Mouse (Mus musculus) adrenal gland, postnatal 10 days (tissue): ENCODE measurements around the gene Ssh1. TPM values are rescaled to one million over a fixed set of nuclear protein-coding genes. Genes with fewer than 3 reads are reported as not detected.
A peak's percentile ranks its signal among the peaks of the same experiment; 100 is the strongest.

ENCODE experiments used
- DNase-seq: peaks from one replicate; pipeline ENCODE4 v3.0.0; 2021; ENCODE audit warnings: mixed read lengths
- total RNA-seq, 2 experiments: library from RNA; stranded (reverse); gene quantifications; 2 replicates each; pipeline ENCODE4 v1.2.3; 2021

The Ssh1 gene
- total RNA-seq, 2 experiments from 2014 or later = 14.2 to 20.0 TPM

DNA sequence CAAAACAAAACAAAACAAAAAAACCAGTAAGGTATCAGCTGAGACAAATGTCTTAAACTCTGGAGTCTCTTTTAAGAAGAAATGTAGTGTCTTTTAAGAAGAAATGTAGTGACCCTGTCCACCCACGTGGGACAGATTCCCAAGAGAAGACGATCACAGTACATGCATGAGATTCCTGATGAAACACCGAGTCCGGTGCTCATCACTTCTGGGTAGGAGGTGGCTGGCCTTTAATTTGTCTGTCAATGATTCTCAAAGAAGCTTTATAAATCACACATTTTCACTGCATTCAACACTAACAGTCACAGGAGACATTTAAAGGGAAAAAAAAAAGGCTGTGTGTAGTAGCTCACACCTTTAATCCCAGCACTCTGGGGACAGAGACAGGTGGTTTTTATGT, 103.8 kb downstream of the Ssh1 start:
- DNase-seq = no peak

DNA sequence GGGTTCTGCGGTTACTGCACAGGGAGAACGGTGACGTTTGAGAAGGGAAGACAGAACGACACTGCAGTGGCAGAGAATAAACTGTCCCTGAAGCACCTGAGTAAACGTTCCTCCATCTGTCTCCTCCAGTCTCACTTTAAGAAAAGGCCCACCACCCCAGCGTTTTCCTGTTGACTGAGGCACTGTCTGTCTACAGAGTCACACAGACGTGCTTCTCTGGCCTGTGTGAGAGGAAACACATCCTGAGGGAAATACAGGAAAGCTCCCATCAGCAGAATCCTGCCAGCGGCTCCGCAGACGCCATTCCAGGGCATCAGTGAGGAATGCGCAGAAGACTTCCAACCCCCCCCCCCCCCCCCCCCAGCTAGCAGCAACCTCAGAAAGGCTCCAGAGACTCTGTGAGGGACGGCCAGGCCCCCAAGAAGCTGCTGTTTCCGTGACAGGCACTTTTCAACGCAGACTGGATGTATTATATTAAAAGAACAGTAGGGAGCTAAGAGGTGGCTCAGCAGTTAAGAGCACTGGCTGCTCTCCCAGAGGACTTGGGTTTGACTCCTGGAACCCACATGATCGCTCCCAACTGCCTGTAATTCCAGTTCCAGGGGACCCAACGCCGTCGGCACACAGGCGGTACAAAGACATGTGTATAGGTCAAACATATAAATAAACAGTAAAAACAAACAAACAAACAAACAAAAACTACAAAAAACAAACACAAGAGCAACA, 104.3 kb downstream of the Ssh1 start:
- no peak for DNase-seq

DNA sequence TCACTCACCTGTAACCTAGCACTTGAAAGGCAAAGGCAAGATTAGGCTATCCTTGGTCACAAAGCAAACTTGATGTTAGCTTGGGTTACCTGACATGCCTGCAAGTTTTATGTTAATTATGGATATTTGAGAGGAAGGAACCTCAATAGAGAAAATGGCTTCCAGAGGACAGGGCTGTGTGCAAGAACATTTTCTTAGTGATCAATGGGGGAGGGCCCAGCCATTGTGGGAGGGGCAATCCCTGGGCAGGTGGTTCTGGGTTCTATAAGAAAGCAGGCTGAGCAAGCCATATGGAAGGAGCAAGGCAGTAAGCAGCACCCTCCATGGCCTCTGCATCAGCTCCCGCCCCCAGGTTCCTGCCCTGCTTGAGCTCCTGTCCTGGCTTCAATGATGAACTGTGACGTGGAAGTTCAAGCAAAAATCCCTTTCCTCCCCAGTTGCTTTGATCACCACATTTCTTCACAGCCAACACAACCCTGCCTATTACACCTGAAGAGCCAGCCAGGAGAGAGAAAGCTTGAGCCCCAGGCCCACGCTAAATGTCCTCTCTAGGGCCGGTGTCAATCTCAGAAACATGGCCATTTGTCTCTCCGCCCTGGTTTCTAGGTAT, 105.4 kb downstream of the Ssh1 start:
- no peak for DNase-seq

DNA sequence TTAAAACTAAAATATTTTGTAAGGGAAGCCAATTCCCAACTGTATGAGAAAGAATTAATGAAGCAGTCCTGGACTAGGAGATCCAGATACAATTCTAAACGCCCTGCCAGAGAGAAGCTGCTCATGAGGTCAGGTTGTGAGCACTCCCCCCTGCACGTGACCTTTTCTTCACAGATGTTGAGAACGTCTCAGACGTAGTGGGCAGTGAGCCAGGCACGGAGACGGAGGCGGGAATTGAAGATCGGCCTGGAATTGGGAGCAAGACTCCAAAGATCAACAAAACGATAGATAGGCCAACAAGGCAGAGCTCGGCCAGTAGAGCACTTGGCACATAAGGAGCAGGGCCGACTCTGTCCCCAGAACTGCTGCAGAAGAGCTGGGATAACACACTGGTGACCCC, 106.6 kb downstream of the Ssh1 start:
- peak; percentile 62 for DNase-seq

Other genes starting within 250 kb of the Ssh1 start
- gene Sart3, start 221.4 kb downstream of the Ssh1 start, total RNA-seq = 10 to 100 TPM; 26.3 to 31.3 TPM
- gene Iscu, start 221.1 kb downstream of the Ssh1 start, total RNA-seq = 100 to 1,000 TPM; 344 to 362 TPM
- gene Tmem119, start 193.4 kb downstream of the Ssh1 start, total RNA-seq = 10 to 100 TPM; 14.0 to 18.0 TPM
- gene Selplg, start 161.2 kb downstream of the Ssh1 start, total RNA-seq = 1 to 10 TPM; 6.6 to 6.9 TPM
- 10 to 100 TPM; 66.4 to 78.9 TPM for gene Coro1c, start 85.1 kb downstream of the Ssh1 start, total RNA-seq
- gene Dao, start 9.8 kb upstream of the Ssh1 start, total RNA-seq = not detected
- gene Usp30, start 71.6 kb upstream of the Ssh1 start, total RNA-seq = 10 to 100 TPM; 22.8 to 28.8 TPM
- gene Svop, start 97.7 kb upstream of the Ssh1 start, total RNA-seq = 1 to 10 TPM; 3.1 to 4.4 TPM
- 1 to 10 TPM; 6.3 to 8.6 TPM for gene Alkbh2, start 134.3 kb upstream of the Ssh1 start, total RNA-seq
- gene Ung, start 136.5 kb upstream of the Ssh1 start, total RNA-seq = 10 to 100 TPM; 11.4 to 13.3 TPM
- 100 to 1,000 TPM; 113 to 138 TPM for gene Acacb, start 152.6 kb upstream of the Ssh1 start, total RNA-seq